Mouse (Mus musculus) heart, postnatal 0 days (tissue): Measurements from ENCODE around the gene Zfp280b.

ENCODE experiments used
- CTCF ChIP-seq: IDR thresholded peaks from 2 replicates; pipeline ENCODE4 v1.5.1; 2016; ENCODE audit warnings: antibody characterized with exemption, control low read depth, low read depth
- EP300 ChIP-seq: IDR thresholded peaks from 2 replicates; pipeline ENCODE4 v1.6.1; 2016; ENCODE audit warnings: antibody characterized with exemption, low read depth

DNA sequence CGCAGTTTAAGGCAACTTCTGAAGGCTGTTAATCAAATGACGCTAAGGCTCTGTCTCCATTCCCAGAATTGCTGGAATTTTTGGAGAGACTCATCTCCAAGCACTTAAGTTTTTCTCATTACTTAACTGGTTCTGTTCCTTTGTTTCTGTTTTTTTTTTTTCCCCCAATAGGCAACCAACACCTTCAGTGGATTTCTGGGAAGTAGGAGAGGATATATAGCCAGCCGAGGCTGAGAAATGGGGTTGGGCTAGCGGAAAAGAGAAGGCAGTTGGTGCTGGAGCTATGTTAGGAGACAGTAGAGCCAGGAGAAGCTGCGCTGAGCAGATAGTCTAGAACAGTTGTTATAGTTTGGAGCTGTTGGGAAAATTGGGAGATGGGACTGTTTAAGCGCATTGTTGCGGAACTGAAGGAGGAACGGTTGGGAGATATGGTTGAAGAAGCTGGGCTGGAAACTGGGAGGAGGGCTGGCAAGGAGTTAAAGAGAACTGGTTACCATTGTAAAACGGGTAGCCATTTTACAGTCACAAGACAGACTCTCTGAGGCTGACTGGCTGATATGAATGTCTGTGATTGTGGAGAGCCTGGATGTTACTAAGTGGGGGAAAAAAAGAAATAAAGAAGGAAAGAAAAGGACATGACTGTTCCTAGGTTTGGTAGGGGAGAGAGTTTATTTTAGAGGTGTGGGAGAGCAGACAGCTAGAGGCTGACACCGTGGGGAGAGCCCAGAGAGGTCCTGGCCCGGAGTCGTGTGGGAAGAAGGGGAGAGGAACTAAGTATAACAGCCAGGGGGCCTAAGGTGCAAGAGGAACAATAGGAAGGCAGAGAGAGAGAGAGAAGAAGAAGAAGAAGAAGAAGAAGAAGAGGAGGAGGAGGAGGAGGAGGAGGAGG, 5.1 kb upstream of the Zfp280b start:
- TF ChIP-seq EP300, result no peak
- TF ChIP-seq CTCF, result no peak
